In genomic region chr12:85599478-85600152, GRCm38 (mm10) we compare ENCODE assay signal across 7 mouse cellular contexts. TPM values are rescaled to one million over a fixed set of nuclear protein-coding genes. Genes with fewer than 3 reads are reported as not detected.
A peak's percentile ranks its signal among the peaks of the same experiment; 100 is the strongest.
DNase-seq lines count a peak whose midpoint lies in the region; ATAC-seq and TF ChIP-seq lines count a peak whose summit lies in the region.

No protein-coding gene starts in this region.

- H3K9ac ChIP-seq in heart, embryonic 12.5 days: peak overlapping the region; percentile 85
- H3K9ac ChIP-seq in midbrain, embryonic 11.5 days (ENCODE audit: low read length): peak overlapping the region; percentile 86

- no peak for TF ChIP-seq CTCF in Patski (IDR thresholded peaks at IDR 0.05)
- TF ChIP-seq CTCF in cortical plate, adult 2 months (IDR thresholded peaks at IDR 0.05; ENCODE audit: extremely low read depth, insufficient read depth, low read length): no peak

- peak overlapping the region; percentile 84 for H3K4me2 ChIP-seq in heart, embryonic 12.5 days
- H3K4me2 ChIP-seq in midbrain, embryonic 11.5 days: peak overlapping the region; percentile 67

- peak; percentile 51 for ATAC-seq in CD4-positive, CD25-positive, alpha-beta regulatory T cell, adult 4 months
- peak; percentile 48 for ATAC-seq in Patski
- ATAC-seq in heart, embryonic 12.5 days (ENCODE audit: insufficient number of reproducible peaks, low FRiP score): peak; percentile 61
- peak; percentile 77 for ATAC-seq in midbrain, embryonic 11.5 days (ENCODE audit: low FRiP score)

- H3K4me3 ChIP-seq in cortical plate, adult 2 months (ENCODE audit: insufficient read depth, low read length): peak overlapping the region; percentile 97
- H3K4me3 ChIP-seq in heart, embryonic 12.5 days: peak overlapping the region; percentile 71
- peak overlapping the region; percentile 79 for H3K4me3 ChIP-seq in midbrain, embryonic 11.5 days (ENCODE audit: low read depth, low read length)

- DNase-seq in Patski (ENCODE audit: low read depth, low spot score): no peak
- DNase-seq in kidney, postnatal 25 days: peak; percentile 37 to 61
- DNase-seq in midbrain, embryonic 11.5 days (ENCODE audit: low spot score, missing footprints): peak; percentile 95
- DNase-seq in spleen, postnatal 36 days (ENCODE audit: low spot score in 2 of 2): peak; percentile 15 to 31

- peak; percentile 31; the same call in 1 of the 2 replicates for TF ChIP-seq POLR2A in cortical plate, adult 2 months (IDR thresholded peaks at IDR 0.05; ENCODE audit: extremely low read depth, insufficient read depth, low read length)

- CTCF ChIA-PET in Patski (lab: Charles Lee): interaction anchor here (1.2 to 1.8 kb wide), 4 partner anchors 27 to 103 kb away, joined by 3 to 4 read pairs (median 4); no protein-coding TSS in a partner anchor

- no peaks in the 10 kb centered on the region for H3K27me3 ChIP-seq in Patski
- H3K27me3 ChIP-seq in heart, embryonic 12.5 days (replicated peaks): no peaks in the 10 kb centered on the region
- H3K27me3 ChIP-seq in midbrain, embryonic 11.5 days (ENCODE audit: control insufficient read depth, insufficient read depth, low read length): peaks cover 5% of the 10 kb centered on the region; the same call in 1 of the 2 replicates

- in situ Hi-C loops in Patski (cut with MboI; ENCODE audit: low pct_unique_long_range_greater_than_20kb): no loop called here

- peaks cover 21% of the 10 kb centered on the region for H3K4me1 ChIP-seq in cortical plate, adult 2 months (ENCODE audit: control insufficient read depth, insufficient read depth, low read length)
- H3K4me1 ChIP-seq in heart, embryonic 12.5 days (replicated peaks): peaks cover 54% of the 10 kb centered on the region
- peaks cover 6% of the 10 kb centered on the region for H3K4me1 ChIP-seq in midbrain, embryonic 11.5 days (ENCODE audit: control insufficient read depth, insufficient read depth, low read length)

- under 1% methylated on average over 48 of the region's 49 CpGs for WGBS in heart, embryonic 12.5 days
- WGBS in midbrain, embryonic 11.5 days: under 1% methylated on average over 35 of the region's 49 CpGs

- no peaks in the 10 kb centered on the region for H3K36me3 ChIP-seq in heart, embryonic 12.5 days
- no peaks in the 10 kb centered on the region for H3K36me3 ChIP-seq in midbrain, embryonic 11.5 days (ENCODE audit: control insufficient read depth, insufficient read depth, low read length)

- POLR2A ChIA-PET in Patski (lab: Charles Lee): interaction anchor here (0.8 to 1.1 kb wide), 4 partner anchors 19 to 86 kb away, joined by 3 to 4 read pairs (median 4); no protein-coding TSS in a partner anchor

- peak overlapping the region; percentile 89 for H3K27ac ChIP-seq in cortical plate, adult 2 months (ENCODE audit: insufficient read depth, low read length)
- peak overlapping the region; percentile 80 for H3K27ac ChIP-seq in heart, embryonic 12.5 days (ENCODE audit: poor library complexity, severe bottlenecking)
- H3K27ac ChIP-seq in midbrain, embryonic 11.5 days (ENCODE audit: low read depth, low read length): no peak overlapping the region

- H3K9me3 ChIP-seq in heart, embryonic 12.5 days (replicated peaks): no peaks in the 10 kb centered on the region
- H3K9me3 ChIP-seq in midbrain, embryonic 11.5 days (ENCODE audit: control insufficient read depth, low read length): no peaks in the 10 kb centered on the region

RNA-seq across cellular contexts. Expression of gene Jdp2, which starts 0.8 kb away (rescaled TPM):
- under 1 TPM in 1 of 2 experiments, not detected in 1; 0.20 TPM for polyA plus RNA-seq in CD4-positive, CD25-positive, alpha-beta regulatory T cell, adult 4 months (2017; shearing (Covaris generic))
- polyA plus RNA-seq in Patski (2021): 50.7 TPM
- 55.9 and 56.0 TPM in 2 replicates for polyA plus RNA-seq in cortical plate, adult 2 months (2012; rRNA removed)
- polyA plus RNA-seq in heart, embryonic 12.5 days (2016; fragmentation: Nextera tagmentation; extraction: Ambion mirVana): 0.56 and 0.90 TPM in 2 replicates
- polyA plus RNA-seq in midbrain, embryonic 11.5 days (2014; fragmentation: Nextera tagmentation; extraction: Ambion mirVana): 0.11 and 0.29 TPM in 2 replicates

Comparison
In these comparisons a context has a peak if more than half of its experiments do, and no peak if none do; other contexts are left out.
1. RNA of gene Jdp2, which starts 0.8 kb away (polyA plus RNA-seq): 55.9 to 56.0 TPM in cortical plate, adult 2 months and 50.7 TPM in Patski (single experiment); 0.20 TPM in CD4-positive, CD25-positive, alpha-beta regulatory T cell, adult 4 months, 0.56 to 0.90 TPM in heart, embryonic 12.5 days and 0.11 to 0.29 TPM in midbrain, embryonic 11.5 days; every median in the first group is over 10 times any median in the second.
2. Peak in every context shown above with its lines, with median percentiles within 50 percentile points of each other: ATAC-seq and H3K4me3 ChIP-seq.